Mouse (Mus musculus) heart, adult 2 months (tissue): Measurements from ENCODE around the gene Slc10a6.

Source experiments
- CTCF ChIP-seq: fragments of 200-600 bp; IDR thresholded peaks from 2 replicates; pipeline ENCODE4 v1.8.1; 2022; ENCODE audit warnings: antibody characterized with exemption, mild to moderate bottlenecking, moderate library complexity
- EP300 ChIP-seq: fragments of 200-500 bp; IDR thresholded peaks from 2 replicates; pipeline ENCODE4 v1.6.1; 2011; ENCODE audit warnings: low read depth, low read length, control low read depth; ENCODE audit not compliant: insufficient read depth
- POLR2A ChIP-seq: fragments of 200-500 bp; IDR thresholded peaks from 2 replicates; pipeline ENCODE4 v1.6.1; 2011; ENCODE audit warnings: mild to moderate bottlenecking, low read depth, low read length, control low read depth; ENCODE audit not compliant: insufficient read depth

GRCm38 (mm10) chr5:103610856-103611472 is 18.2 kb downstream of the Slc10a6 start:
- TF ChIP-seq CTCF = no peak
- TF ChIP-seq POLR2A = no peak
- no peak for TF ChIP-seq EP300
